Mouse (Mus musculus): ENCODE measurements around the gene Arf3. TPM values are rescaled to one million over a fixed set of nuclear protein-coding genes. Genes with fewer than 3 reads are reported as not detected.
A peak's percentile ranks its signal among the peaks of the same experiment; 100 is the strongest.

Arf3 gene
- polyA plus RNA-seq, 1 experiment from 2014 or later = 43.1 TPM

GRCm38 (mm10) chr15:98799396-98799795, 36.4 kb upstream of the Arf3 start:
- DNase-seq (ENCODE audit: low spot score) = peak; percentile 87
- Histone ChIP-seq H3K4me3 (no peak overlapping the region), H3K4me1 (peaks cover 45% of the 10 kb centered on the region), H3K27me3 (replicated peaks; ENCODE audit: low read depth, poor library complexity, severe bottlenecking) (peaks cover 100% of the 10 kb centered on the region), H3K36me3 (replicated peaks) (no peaks in the 10 kb centered on the region), H3K9me3 (no peaks in the 10 kb centered on the region), H3K27ac (replicated peaks) (no peak overlapping the region)
- 10% methylated on average over 12 of the region's 12 CpGs for WGBS

GRCm38 (mm10) chr15:98798903-98799302, 35.9 kb upstream of the Arf3 start:
- Histone ChIP-seq H3K4me1 (peaks cover 40% of the 10 kb centered on the region), H3K36me3 (replicated peaks) (no peaks in the 10 kb centered on the region), H3K27ac (replicated peaks) (no peak overlapping the region), H3K4me3 (no peak overlapping the region), H3K9me3 (no peaks in the 10 kb centered on the region), H3K27me3 (replicated peaks; ENCODE audit: low read depth, poor library complexity, severe bottlenecking) (peaks cover 100% of the 10 kb centered on the region)
- no peak for DNase-seq (ENCODE audit: low spot score)
- WGBS = 47% methylated on average over 3 of the region's 3 CpGs

GRCm38 (mm10) chr15:98797835-98798492, 35.0 kb upstream of the Arf3 start:
- 1% methylated on average over 28 of the region's 28 CpGs for WGBS
- H3K27me3 ChIP-seq (replicated peaks; ENCODE audit: low read depth, poor library complexity, severe bottlenecking) = peaks cover 100% of the 10 kb centered on the region
- peaks cover 37% of the 10 kb centered on the region for H3K4me1 ChIP-seq
- peak overlapping the region; percentile 39 for H3K4me3 ChIP-seq
- H3K9me3 ChIP-seq = no peaks in the 10 kb centered on the region
- peak overlapping the region; percentile 35 for H3K27ac ChIP-seq (replicated peaks)
- peak; percentile 75 for DNase-seq (ENCODE audit: low spot score)
- H3K36me3 ChIP-seq (replicated peaks) = no peaks in the 10 kb centered on the region

- DNase-seq (ENCODE audit: low spot score) = peak; percentile 38
- H3K9me3 ChIP-seq = no peaks in the 10 kb centered on the region
- no peak overlapping the region for H3K27ac ChIP-seq (replicated peaks)
- peaks cover 43% of the 10 kb centered on the region for H3K4me1 ChIP-seq
- peaks cover 100% of the 10 kb centered on the region for H3K27me3 ChIP-seq (replicated peaks; ENCODE audit: low read depth, poor library complexity, severe bottlenecking)
- 0 out of 2 replicates have a peak overlapping the region, but pooled peaks have one; percentile 11 for H3K4me3 ChIP-seq
- no peaks in the 10 kb centered on the region for H3K36me3 ChIP-seq (replicated peaks)
- WGBS = 2% methylated on average over 13 of the region's 13 CpGs
These were observed 34.0 kb upstream of the Arf3 start for GRCm38 (mm10) chr15:98796803-98797595.

GRCm38 (mm10) chr15:98793141-98793698, 30.2 kb upstream of the Arf3 start:
- Histone ChIP-seq H3K27me3 (replicated peaks; ENCODE audit: low read depth, poor library complexity, severe bottlenecking) (peaks cover 100% of the 10 kb centered on the region), H3K9me3 (no peaks in the 10 kb centered on the region), H3K4me3 (peak overlapping the region; percentile 41), H3K36me3 (replicated peaks) (no peaks in the 10 kb centered on the region), H3K4me1 (peaks cover 58% of the 10 kb centered on the region), H3K27ac (replicated peaks) (no peak overlapping the region)
- DNase-seq (ENCODE audit: low spot score) = no peak
- WGBS = 8% methylated on average over 13 of the region's 13 CpGs

GRCm38 (mm10) chr15:98792233-98793020, 29.4 kb upstream of the Arf3 start:
- no peaks in the 10 kb centered on the region for H3K36me3 ChIP-seq (replicated peaks)
- peak overlapping the region; percentile 41 for H3K4me3 ChIP-seq
- H3K27ac ChIP-seq (replicated peaks) = no peak overlapping the region
- 3% methylated on average over 75 of the region's 75 CpGs for WGBS
- H3K4me1 ChIP-seq = peaks cover 50% of the 10 kb centered on the region
- H3K27me3 ChIP-seq (replicated peaks; ENCODE audit: low read depth, poor library complexity, severe bottlenecking) = peaks cover 100% of the 10 kb centered on the region
- H3K9me3 ChIP-seq = no peaks in the 10 kb centered on the region
- DNase-seq (ENCODE audit: low spot score) = peak; percentile 40

- peaks cover 44% of the 10 kb centered on the region for H3K4me1 ChIP-seq
These were observed 28.8 kb upstream of the Arf3 start for GRCm38 (mm10) chr15:98791771-98792170.

GRCm38 (mm10) chr15:98791221-98791620, 28.2 kb upstream of the Arf3 start:
- Histone ChIP-seq H3K36me3 (replicated peaks) (no peaks in the 10 kb centered on the region), H3K27me3 (replicated peaks; ENCODE audit: low read depth, poor library complexity, severe bottlenecking) (peaks cover 100% of the 10 kb centered on the region), H3K4me3 (peak overlapping the region; percentile 38), H3K4me1 (peaks cover 38% of the 10 kb centered on the region), H3K27ac (replicated peaks) (no peak overlapping the region), H3K9me3 (no peaks in the 10 kb centered on the region)
- WGBS = 1% methylated on average over 12 of the region's 12 CpGs
- DNase-seq (ENCODE audit: low spot score) = peak; percentile 53

More at GRCm38 (mm10) chr15:98791771-98792170, 28.8 kb upstream of the Arf3 start:
- H3K27ac ChIP-seq (replicated peaks) = no peak overlapping the region
- no peaks in the 10 kb centered on the region for H3K9me3 ChIP-seq
- no peaks in the 10 kb centered on the region for H3K36me3 ChIP-seq (replicated peaks)
- 1% methylated on average over 23 of the region's 23 CpGs for WGBS
- H3K27me3 ChIP-seq (replicated peaks; ENCODE audit: low read depth, poor library complexity, severe bottlenecking) = peaks cover 100% of the 10 kb centered on the region
- peak overlapping the region; percentile 13; the same call in 1 of the 2 replicates for H3K4me3 ChIP-seq
- DNase-seq (ENCODE audit: low spot score) = peak; percentile 34

GRCm38 (mm10) chr15:98790761-98791160, 27.7 kb upstream of the Arf3 start:
- under 1% methylated on average over 23 of the region's 23 CpGs for WGBS
- H3K27me3 ChIP-seq (replicated peaks; ENCODE audit: low read depth, poor library complexity, severe bottlenecking) = peaks cover 100% of the 10 kb centered on the region
- DNase-seq (ENCODE audit: low spot score) = no peak
- no peaks in the 10 kb centered on the region for H3K36me3 ChIP-seq (replicated peaks)
- peaks cover 35% of the 10 kb centered on the region for H3K4me1 ChIP-seq
- H3K9me3 ChIP-seq = no peaks in the 10 kb centered on the region
- no peak overlapping the region for H3K27ac ChIP-seq (replicated peaks)
- H3K4me3 ChIP-seq = peak overlapping the region; percentile 38

GRCm38 (mm10) chr15:98789661-98790535, 26.9 kb upstream of the Arf3 start, which contains the start of gene Wnt1:
Gene Wnt1 (plus strand): TSS chr15:98789857.
- Histone ChIP-seq H3K4me3 (peak within 1 kb of the TSS; percentile 40), H3K4me1 (peaks cover 35% of the 10 kb centered on the region), H3K27me3 (replicated peaks; ENCODE audit: low read depth, poor library complexity, severe bottlenecking) (peaks cover 100% of the 10 kb centered on the region), H3K36me3 (replicated peaks) (no peaks in the 10 kb centered on the region), H3K9me3 (no peaks in the 10 kb centered on the region), H3K27ac (replicated peaks) (no peak within 1 kb of the TSS)
- 1% methylated on average over 51 of the region's 51 CpGs for WGBS
- peak; percentile 75 for DNase-seq (ENCODE audit: low spot score)

GRCm38 (mm10) chr15:98788972-98789660, 26.1 kb upstream of the Arf3 start:
- Histone ChIP-seq H3K4me1 (peaks cover 35% of the 10 kb centered on the region), H3K27me3 (replicated peaks; ENCODE audit: low read depth, poor library complexity, severe bottlenecking) (peaks cover 99% of the 10 kb centered on the region), H3K9me3 (no peaks in the 10 kb centered on the region), H3K4me3 (peak overlapping the region; percentile 40), H3K27ac (replicated peaks) (no peak overlapping the region), H3K36me3 (replicated peaks) (no peaks in the 10 kb centered on the region)
- WGBS = 11% methylated on average over 24 of the region's 24 CpGs
- DNase-seq (ENCODE audit: low spot score) = no peak

Measured in embryonic facial prominence, embryonic 10.5 days (tissue).